Mouse (Mus musculus) cerebellum, adult 2 months (tissue): ENCODE results near the gene Dag1.

Source experiments
- CTCF ChIP-seq: fragments of 200-500 bp; IDR thresholded peaks from 2 replicates; pipeline ENCODE4 v1.5.1; 2011; ENCODE audit warnings: low read depth, mild to moderate bottlenecking, control low read depth, low read length, moderate library complexity, borderline replicate concordance; ENCODE audit not compliant: insufficient read depth
- POLR2A ChIP-seq: fragments of 200-500 bp; IDR thresholded peaks from 2 replicates; pipeline ENCODE4 v1.6.1; 2011; ENCODE audit warnings: low read length, control low read depth, borderline replicate concordance; ENCODE audit not compliant: insufficient read depth

DNA sequence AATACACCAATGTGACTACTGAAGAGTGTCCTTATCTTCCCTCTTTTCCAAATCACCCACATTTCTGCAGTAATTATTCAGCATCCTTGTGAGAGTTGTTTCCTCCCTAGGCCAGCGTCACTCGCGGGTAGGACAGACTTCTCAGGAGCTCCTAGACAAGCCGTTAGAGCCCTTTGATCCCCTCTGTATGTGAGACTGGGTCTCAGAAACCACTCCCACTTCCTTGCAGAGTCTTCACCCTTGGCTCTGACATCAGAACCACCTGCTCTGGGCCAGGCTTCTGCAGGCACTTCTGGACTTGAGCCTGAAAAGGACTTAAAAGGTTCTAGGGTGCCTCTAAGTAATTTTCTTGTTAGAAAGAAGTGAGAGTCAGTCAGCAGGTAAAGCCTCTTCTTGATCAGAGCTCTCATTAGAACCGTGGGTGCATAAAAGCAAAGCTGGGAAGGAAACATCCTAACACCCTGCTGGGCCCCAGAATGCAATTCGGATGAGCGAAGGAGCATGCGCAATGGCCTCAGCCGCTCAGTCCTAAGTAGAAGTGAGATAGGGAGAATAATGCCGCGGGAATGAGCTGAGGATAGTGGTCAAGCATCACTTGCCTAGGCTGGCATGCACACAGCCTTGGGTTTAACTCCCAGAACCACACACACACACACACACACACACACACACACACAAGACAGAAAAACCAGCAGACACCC, 80.8 kb downstream of the Dag1 start:
- TF ChIP-seq CTCF, result no peak
- no peak for TF ChIP-seq POLR2A
